Mouse (Mus musculus) embryonic facial prominence, embryonic 13.5 days (tissue): ENCODE measurements around the gene Plekhd1. TPM values are rescaled to one million over a fixed set of nuclear protein-coding genes. Genes with fewer than 3 reads are reported as not detected.

ENCODE experiments used
- ATAC-seq: fragments of 200-750 bp; cut with Nextera tagmentation; 2 replicates; pipeline ENCODE4 v1.8.0; 2017; ENCODE audit warnings: low read depth; ENCODE audit not compliant: insufficient number of reproducible peaks, insufficient read depth, low FRiP score, low TSS enrichment
- H3K27ac ChIP-seq: fragments of 300-500 bp; sonication (generic); 2 replicates; pipeline ENCODE4 v1.5.1; 2015; ENCODE audit warnings: moderate library complexity, mild to moderate bottlenecking, inconsistent platforms
- H3K27me3 ChIP-seq: fragments of 300-500 bp; sonication (generic); 2 replicates; pipeline ENCODE4 v1.6.1; 2015; ENCODE audit warnings: mild to moderate bottlenecking, inconsistent platforms
- H3K36me3 ChIP-seq: fragments of 300-500 bp; sonication (generic); 2 replicates; pipeline ENCODE4 v1.6.1; 2015; ENCODE audit warnings: mild to moderate bottlenecking, inconsistent platforms
- H3K4me1 ChIP-seq: fragments of 300-500 bp; sonication (generic); 2 replicates; pipeline ENCODE4 v1.6.1; 2015; ENCODE audit warnings: inconsistent platforms
- H3K4me2 ChIP-seq: fragments of 300-500 bp; sonication (generic); 2 replicates; pipeline ENCODE4 v1.6.1; 2015; ENCODE audit warnings: moderate library complexity, mild to moderate bottlenecking, inconsistent platforms
- H3K4me3 ChIP-seq: fragments of 300-500 bp; sonication (generic); 2 replicates; pipeline ENCODE4 v1.5.1; 2015; ENCODE audit warnings: mild to moderate bottlenecking, inconsistent platforms
- H3K9ac ChIP-seq: fragments of 300-500 bp; sonication (generic); 2 replicates; pipeline ENCODE4 v1.6.1; 2015; ENCODE audit warnings: mild to moderate bottlenecking, inconsistent platforms
- H3K9me3 ChIP-seq: fragments of 300-500 bp; sonication (generic); 2 replicates; pipeline ENCODE4 v1.6.1; 2016; ENCODE audit warnings: inconsistent platforms
- WGBS: fragments of 180-500 bp; shearing (Covaris S2); methylation state at CpG from one replicate; pipeline ENCODE4 v1.1.7; 2015; ENCODE audit warnings: mixed read lengths; 5-methylcytosine and 5-hydroxymethylcytosine counted together
- polyA plus RNA-seq: library from polyadenylated mRNA; unstranded; fragments of >200 nt; fragmentation: Nextera tagmentation; extraction: Ambion mirVana; gene quantifications from 2 replicates; pipeline ENCODE4 v1.2.1, GENCODE M21; 2015

The Plekhd1 gene
- polyA plus RNA-seq, 1 experiment from 2014 or later: 0.07 TPM

DNA sequence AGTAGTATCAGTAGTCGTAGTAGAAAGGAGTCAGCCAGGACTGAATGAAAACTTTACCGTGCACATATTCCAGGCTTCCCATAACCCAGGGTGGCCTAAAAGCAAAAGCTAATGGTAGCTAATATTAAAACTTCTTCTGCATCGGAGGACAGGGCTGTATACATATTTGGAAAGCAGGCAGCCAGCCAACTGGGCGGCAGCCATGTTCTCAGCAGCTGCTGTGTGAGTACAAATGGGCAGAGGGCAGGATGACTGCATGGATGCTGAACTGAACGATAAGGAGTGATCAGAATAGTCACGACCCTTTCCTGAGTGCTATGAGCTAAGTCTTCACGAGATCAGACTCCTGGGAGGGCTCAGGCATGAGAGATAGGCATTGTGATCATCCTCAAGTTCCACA is 8.9 kb downstream of the Plekhd1 start:
- Histone ChIP-seq H3K4me1 (peaks cover 5% of the 10 kb centered on the region; the same call in 1 of the 2 replicates), H3K27me3 (no peaks in the 10 kb centered on the region; the same call in 1 of the 2 replicates), H3K36me3 (no peaks in the 10 kb centered on the region), H3K9ac (no peak overlapping the region), H3K9me3 (no peaks in the 10 kb centered on the region), H3K4me3 (no peak overlapping the region), H3K27ac (no peak overlapping the region), H3K4me2 (no peak overlapping the region)
- no peak for ATAC-seq
- 78% methylated on average over 7 of the region's 7 CpGs for WGBS

DNA sequence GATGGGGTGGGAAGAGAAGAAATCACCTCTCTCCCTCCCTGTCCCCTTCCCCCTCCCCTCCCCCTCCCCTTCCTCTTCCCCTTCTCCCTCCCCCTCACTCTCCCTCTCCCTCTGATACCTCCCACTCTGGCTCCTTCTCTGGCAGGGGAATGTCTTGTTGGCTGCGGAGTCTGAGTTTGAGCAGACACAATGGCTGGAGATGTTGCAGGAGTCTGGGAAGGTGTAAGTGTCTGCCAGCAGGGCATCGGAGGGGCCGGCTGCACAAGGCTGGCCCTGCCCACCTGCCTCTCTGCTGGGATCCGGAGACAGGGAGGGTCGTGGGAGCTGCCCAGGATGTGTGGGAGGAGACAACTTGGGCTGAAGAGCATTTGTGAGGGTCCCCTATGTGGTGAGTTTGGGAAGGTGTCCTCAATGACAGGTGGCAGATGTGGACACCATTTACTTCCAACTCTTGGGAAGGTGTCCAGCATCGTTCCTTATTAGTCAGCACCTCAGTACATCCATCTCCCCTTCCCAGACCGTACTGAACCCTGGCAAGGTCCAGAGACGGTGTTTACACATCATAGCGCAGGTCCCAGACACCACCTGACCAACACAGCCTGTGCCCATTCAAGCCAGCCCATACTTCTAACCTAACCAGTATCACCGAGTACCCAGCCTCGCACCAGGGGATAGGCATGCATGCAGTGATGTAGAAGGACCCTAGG is 14.0 kb downstream of the Plekhd1 start:
- Histone ChIP-seq H3K4me3 (no peak overlapping the region), H3K27me3 (no peaks in the 10 kb centered on the region), H3K27ac (no peak overlapping the region), H3K9ac (no peak overlapping the region), H3K36me3 (no peaks in the 10 kb centered on the region), H3K4me1 (peaks cover 18% of the 10 kb centered on the region), H3K4me2 (no peak overlapping the region), H3K9me3 (no peaks in the 10 kb centered on the region)
- 64% methylated on average over 11 of the region's 11 CpGs for WGBS
- ATAC-seq: no peak

DNA sequence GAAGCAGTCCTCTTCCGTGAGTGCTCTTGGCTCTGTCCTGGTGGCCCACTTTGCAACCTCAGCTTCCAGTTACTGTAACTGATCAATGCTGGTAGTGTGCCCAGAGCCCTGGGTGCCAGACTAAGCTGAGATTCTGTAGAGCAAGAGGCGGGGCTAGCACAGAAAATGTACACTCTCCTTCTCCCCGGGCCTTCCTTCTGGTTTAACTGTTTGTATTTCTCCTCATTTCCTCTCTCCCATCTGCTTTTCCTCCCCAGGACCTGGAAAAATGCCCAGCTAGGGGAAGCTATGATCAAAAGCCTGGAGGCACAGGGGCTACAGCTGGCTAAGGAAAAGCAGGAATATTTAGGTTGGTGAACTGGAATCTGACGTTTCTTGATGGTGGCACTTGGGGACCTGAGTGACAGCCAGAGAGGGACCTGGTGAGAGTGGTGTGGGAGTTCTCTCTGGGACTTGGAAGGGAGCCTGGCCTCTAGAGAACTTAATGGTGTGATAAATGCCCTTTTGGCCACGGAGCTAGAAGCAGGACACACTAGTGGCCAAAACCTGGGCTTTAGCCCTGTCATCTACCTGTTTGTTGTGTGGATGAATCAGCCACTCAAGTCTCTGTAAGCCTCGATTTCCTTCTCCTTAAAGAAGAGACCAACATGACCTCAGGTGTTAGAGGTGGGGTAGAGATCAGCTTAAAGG is 14.7 kb downstream of the Plekhd1 start:
- H3K27me3 ChIP-seq: no peaks in the 10 kb centered on the region
- peaks cover 18% of the 10 kb centered on the region for H3K4me1 ChIP-seq
- no peak overlapping the region for H3K27ac ChIP-seq
- no peak overlapping the region for H3K4me3 ChIP-seq
- ATAC-seq: no peak
- H3K4me2 ChIP-seq: no peak overlapping the region
- H3K36me3 ChIP-seq: no peaks in the 10 kb centered on the region
- no peaks in the 10 kb centered on the region for H3K9me3 ChIP-seq
- no peak overlapping the region; the same call in 1 of the 2 replicates for H3K9ac ChIP-seq
- WGBS: 45% methylated on average over 6 of the region's 6 CpGs

DNA sequence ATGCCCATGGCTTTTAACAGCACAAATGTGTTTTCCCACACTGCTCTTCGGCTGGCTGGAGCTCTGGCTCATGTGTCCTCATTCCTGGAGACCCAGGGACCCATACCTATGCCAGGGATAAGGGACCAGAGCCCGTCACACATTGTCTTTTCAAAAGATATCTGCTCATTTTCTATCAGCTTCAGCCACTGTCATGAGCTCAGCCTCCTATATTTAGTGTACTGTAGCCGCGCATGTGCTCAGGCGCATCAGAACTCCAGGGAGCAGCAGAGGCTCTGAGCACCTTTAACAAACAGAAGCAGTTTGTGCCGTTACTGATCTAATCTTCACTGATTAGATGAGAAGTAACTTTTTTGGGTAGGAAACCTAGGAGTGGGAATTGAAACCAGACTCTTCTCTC is 23.5 kb downstream of the Plekhd1 start:
- H3K27me3 ChIP-seq: no peaks in the 10 kb centered on the region
- H3K4me3 ChIP-seq: no peak overlapping the region
- H3K4me1 ChIP-seq: 0 out of 2 replicates have a peak, but pooled peaks cover 3% of the 10 kb centered on the region
- no peak overlapping the region for H3K27ac ChIP-seq
- 72% methylated on average over 6 of the region's 6 CpGs for WGBS
- no peak for ATAC-seq
- H3K4me2 ChIP-seq: no peak overlapping the region
- H3K9me3 ChIP-seq: no peaks in the 10 kb centered on the region
- no peak overlapping the region for H3K9ac ChIP-seq
- no peaks in the 10 kb centered on the region for H3K36me3 ChIP-seq

DNA sequence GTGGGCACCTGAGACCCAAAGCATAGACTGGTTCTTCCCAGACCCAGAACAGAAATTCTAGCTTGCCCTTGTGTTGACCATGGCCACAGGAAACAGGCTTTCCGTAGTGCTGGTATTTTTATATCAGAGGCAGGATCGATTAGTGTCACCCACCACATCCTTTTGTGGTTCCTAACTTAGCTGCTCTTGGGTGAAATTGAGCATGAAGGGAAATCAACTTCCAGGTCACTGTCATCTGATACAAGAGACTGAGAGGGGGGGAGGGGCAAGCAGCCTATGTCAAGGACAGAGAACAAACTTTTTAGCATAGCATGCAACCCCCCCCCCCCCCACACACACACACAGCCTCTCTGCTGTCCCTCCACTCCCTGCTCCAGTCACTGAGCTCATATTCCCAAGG is 26.8 kb downstream of the Plekhd1 start:
- H3K9ac ChIP-seq: no peak overlapping the region
- no peak overlapping the region for H3K4me3 ChIP-seq
- H3K27ac ChIP-seq: no peak overlapping the region
- 47% methylated on average over 2 of the region's 2 CpGs for WGBS
- no peak overlapping the region for H3K4me2 ChIP-seq
- no peaks in the 10 kb centered on the region for H3K36me3 ChIP-seq
- H3K4me1 ChIP-seq: 0 out of 2 replicates have a peak, but pooled peaks cover 3% of the 10 kb centered on the region
- ATAC-seq: no peak
- H3K27me3 ChIP-seq: no peaks in the 10 kb centered on the region
- no peaks in the 10 kb centered on the region for H3K9me3 ChIP-seq

DNA sequence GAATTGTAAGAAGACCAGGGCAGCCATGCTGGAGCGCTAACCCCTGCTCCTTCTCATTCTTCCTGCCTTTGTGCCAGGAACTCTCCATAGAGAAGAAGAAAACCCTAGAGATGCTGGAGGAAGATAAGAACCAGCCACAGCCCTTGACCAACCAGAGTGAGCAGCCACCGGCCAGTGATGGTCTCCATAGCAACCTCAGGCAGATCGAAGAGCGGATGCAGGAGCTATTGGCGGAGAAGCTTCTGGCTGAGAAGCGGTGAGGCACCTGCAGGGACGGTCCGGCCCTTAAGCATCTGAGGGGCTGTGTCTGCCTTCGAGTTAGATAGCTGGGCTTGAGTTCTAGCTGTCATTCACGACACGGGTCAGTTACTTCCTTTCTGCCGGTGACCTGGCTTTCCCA is 28.1 kb downstream of the Plekhd1 start:
- Histone ChIP-seq H3K4me2 (no peak overlapping the region), H3K27ac (no peak overlapping the region), H3K4me3 (no peak overlapping the region), H3K36me3 (no peaks in the 10 kb centered on the region), H3K4me1 (0 out of 2 replicates have a peak, but pooled peaks cover 3% of the 10 kb centered on the region), H3K9ac (no peak overlapping the region), H3K9me3 (no peaks in the 10 kb centered on the region), H3K27me3 (no peaks in the 10 kb centered on the region)
- 79% methylated on average over 12 of the region's 12 CpGs for WGBS
- ATAC-seq: no peak

DNA sequence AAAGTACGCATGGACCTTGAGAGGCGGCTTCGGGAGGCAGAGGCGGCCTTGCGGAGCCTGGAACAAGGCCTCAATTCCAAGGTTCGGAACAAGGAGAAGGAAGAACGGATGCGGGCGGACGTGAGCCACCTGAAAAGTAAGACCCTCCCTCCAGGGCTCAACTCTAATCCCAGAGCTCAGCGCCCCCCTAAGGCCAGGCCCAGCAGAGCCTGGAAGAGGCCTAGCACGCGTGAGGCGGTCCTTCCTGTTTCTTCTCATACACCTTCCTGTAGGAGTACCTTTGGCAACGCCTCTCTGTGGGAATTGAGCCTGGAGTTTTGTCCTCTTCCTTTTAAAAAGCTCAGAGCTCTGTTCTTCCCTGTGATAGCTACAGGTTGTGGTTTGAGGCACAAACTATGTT is 29.1 kb downstream of the Plekhd1 start:
- no peak for ATAC-seq
- H3K9ac ChIP-seq: no peak overlapping the region
- 83% methylated on average over 15 of the region's 15 CpGs for WGBS

DNA sequence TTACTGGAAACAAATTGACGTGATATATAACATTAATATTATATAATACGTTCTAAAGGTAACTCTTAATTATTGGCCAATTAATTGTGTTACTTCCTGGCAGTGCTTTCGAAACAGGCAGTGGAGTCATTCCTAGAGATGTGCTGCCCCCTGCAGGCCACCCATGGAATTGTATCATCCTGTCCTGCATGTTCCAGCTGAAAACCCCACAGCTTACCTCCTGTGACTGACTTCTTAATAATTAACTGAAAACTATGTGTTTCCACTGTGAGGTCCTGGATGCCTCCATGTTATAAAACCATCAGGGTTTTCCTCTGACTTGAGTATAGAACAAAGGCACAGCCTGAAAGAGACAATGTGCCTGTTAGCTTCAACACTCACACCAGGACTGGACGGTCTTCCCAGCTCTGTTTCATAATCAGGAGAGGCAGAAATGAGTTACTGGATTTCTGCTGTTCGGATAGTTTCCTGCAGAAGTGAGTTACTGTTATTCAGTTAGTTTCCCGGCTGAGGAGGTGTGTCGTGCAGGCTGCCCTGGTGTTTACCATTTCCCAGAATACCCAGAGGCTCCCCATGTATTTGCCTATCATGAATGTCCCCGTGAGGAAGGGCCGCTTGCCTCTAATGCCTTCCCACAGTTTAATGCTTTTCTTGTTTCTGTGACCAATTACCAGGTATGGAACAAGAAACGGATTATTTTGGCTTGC is 32.6 kb downstream of the Plekhd1 start:
- H3K4me2 ChIP-seq: no peak overlapping the region
- no peaks in the 10 kb centered on the region for H3K36me3 ChIP-seq
- no peaks in the 10 kb centered on the region for H3K4me1 ChIP-seq
- no peaks in the 10 kb centered on the region; the same call in 1 of the 2 replicates for H3K27me3 ChIP-seq
- H3K9me3 ChIP-seq: no peaks in the 10 kb centered on the region
- no peak overlapping the region for H3K27ac ChIP-seq
- 27% methylated on average over 10 of the region's 10 CpGs for WGBS
- no peak overlapping the region for H3K9ac ChIP-seq
- H3K4me3 ChIP-seq: no peak overlapping the region
- no peak for ATAC-seq

More for the DNA sequence above, 29.1 kb downstream of the Plekhd1 start:
- no peak overlapping the region for H3K4me3 ChIP-seq
- no peaks in the 10 kb centered on the region for H3K9me3 ChIP-seq
- H3K4me1 ChIP-seq: 0 out of 2 replicates have a peak, but pooled peaks cover 3% of the 10 kb centered on the region
- no peak overlapping the region for H3K27ac ChIP-seq
- H3K4me2 ChIP-seq: no peak overlapping the region
- H3K36me3 ChIP-seq: no peaks in the 10 kb centered on the region
- H3K27me3 ChIP-seq: no peaks in the 10 kb centered on the region; the same call in 1 of the 2 replicates

DNA sequence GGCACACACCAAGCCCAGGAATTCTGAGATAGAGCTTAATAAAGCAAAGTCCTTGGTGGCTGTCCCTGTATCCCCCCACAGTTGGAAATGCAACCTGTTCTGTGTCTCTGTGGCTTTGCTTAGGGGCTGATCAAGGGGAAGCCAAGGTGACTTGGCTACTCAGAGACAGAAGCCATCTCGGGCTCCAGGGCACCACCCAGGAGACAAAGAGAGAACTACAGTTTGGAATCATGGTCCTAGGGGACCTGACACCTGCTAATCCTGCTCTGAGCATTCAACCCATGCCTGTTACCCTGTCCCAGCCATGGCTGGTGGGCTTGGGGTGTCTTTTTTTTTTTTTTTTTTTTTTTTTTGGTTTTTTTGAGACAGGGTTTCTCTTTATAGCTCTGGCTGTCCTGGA is 35.8 kb downstream of the Plekhd1 start:
- no peak overlapping the region for H3K27ac ChIP-seq
- no peaks in the 10 kb centered on the region for H3K9me3 ChIP-seq
- ATAC-seq: no peak
- no peak overlapping the region for H3K9ac ChIP-seq
- H3K4me2 ChIP-seq: no peak overlapping the region
- no peaks in the 10 kb centered on the region for H3K36me3 ChIP-seq
- H3K27me3 ChIP-seq: no peaks in the 10 kb centered on the region; the same call in 1 of the 2 replicates
- H3K4me1 ChIP-seq: no peaks in the 10 kb centered on the region
- no peak overlapping the region for H3K4me3 ChIP-seq
- 33% methylated on average over 1 of the region's 1 CpGs for WGBS

DNA sequence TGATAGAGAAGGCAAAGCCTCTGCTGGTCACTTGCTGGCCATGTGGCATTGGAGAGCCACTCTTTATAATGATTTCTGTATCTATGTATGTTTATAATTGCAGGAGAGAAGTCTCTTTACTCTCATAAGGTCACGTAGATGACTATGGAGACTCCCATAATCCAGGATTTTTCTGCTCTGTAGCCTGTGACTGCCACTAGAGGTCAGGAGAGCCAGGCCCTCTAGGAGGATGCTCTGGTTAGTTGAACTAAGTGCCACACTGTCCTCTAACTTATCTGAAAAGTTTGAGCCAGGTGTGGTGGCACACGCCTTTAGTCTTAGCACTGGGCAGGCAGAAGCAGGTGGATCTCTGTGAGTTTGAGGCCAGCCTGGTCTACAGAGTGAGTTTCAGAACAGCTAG is 36.4 kb downstream of the Plekhd1 start:
- Histone ChIP-seq H3K9me3 (no peaks in the 10 kb centered on the region), H3K27me3 (no peaks in the 10 kb centered on the region; the same call in 1 of the 2 replicates), H3K36me3 (no peaks in the 10 kb centered on the region), H3K27ac (no peak overlapping the region), H3K4me3 (no peak overlapping the region), H3K4me2 (no peak overlapping the region), H3K9ac (no peak overlapping the region), H3K4me1 (no peaks in the 10 kb centered on the region)
- 48% methylated on average over 2 of the region's 2 CpGs for WGBS
- no peak for ATAC-seq

DNA sequence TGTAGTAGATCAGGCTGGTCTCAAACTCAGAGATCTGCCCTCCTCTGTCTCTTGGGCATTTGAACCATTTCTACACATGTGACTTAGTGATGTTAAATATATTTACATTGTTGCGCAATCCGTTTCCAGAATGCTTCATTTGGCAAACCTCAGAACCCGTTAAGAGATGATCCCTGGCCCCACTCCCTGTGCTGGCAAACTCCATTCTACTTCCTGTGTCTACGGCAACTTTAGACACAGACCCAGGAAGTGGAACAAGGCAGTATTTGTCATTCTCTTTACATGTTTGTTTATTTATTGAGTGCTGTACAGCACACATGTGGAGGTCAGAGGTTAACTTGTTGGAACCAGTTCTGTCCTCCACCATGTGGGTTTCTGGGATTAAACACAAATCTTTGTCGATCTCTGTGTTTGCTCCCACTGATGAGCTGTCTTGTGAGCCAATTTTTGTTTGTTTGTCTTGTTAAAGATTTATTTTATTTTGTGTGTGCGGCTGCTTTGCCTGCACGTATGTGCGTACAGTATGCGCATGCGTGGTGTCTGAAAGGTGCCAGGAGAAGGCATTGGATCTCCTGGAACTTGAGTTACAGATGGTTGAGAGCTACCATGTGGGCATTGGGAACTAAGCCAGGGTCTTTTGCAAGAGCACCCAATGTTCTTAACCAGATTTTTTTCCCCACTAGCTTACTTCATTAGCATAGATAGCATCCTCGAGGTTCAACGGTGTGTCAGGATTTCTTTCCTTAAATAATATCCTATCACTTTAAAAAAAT is 37.6 kb downstream of the Plekhd1 start:
- H3K27me3 ChIP-seq: no peaks in the 10 kb centered on the region; the same call in 1 of the 2 replicates
- no peaks in the 10 kb centered on the region for H3K4me1 ChIP-seq
- no peaks in the 10 kb centered on the region for H3K36me3 ChIP-seq
- no peak overlapping the region for H3K4me2 ChIP-seq
- 81% methylated on average over 12 of the region's 12 CpGs for WGBS
- H3K9ac ChIP-seq: no peak overlapping the region
- no peak for ATAC-seq
- H3K4me3 ChIP-seq: no peak overlapping the region
- no peak overlapping the region for H3K27ac ChIP-seq
- no peaks in the 10 kb centered on the region for H3K9me3 ChIP-seq
